Mouse (Mus musculus) monocyte, adult 59 days (primary cell): ENCODE measurements around the gene Sis. TPM values are rescaled to one million over a fixed set of nuclear protein-coding genes. Genes with fewer than 3 reads are reported as not detected.

Experiments used
- total RNA-seq, 2 experiments: library from RNA; stranded (reverse); gene quantifications; one replicate each; pipeline ENCODE4 v1.2.4; 2023

Sis gene
- not detected for total RNA-seq

GRCm38 (mm10) chr3:72967675-72968074 lies at the start of gene Sis:
TSS of gene Sis (minus strand) at chr3:72967863.

Other genes with a start within 250 kb of the Sis start
- not detected for gene Slitrk3, start 89.9 kb upstream of the Sis start, total RNA-seq